Mouse (Mus musculus): ENCODE results near the gene Med12l. TPM values are rescaled to one million over a fixed set of nuclear protein-coding genes. Genes with fewer than 3 reads are reported as not detected.
A peak's percentile ranks its signal among the peaks of the same experiment; 100 is the strongest.

The Med12l gene
- polyA plus RNA-seq, 1 experiment from 2014 or later = 5.5 TPM

DNA sequence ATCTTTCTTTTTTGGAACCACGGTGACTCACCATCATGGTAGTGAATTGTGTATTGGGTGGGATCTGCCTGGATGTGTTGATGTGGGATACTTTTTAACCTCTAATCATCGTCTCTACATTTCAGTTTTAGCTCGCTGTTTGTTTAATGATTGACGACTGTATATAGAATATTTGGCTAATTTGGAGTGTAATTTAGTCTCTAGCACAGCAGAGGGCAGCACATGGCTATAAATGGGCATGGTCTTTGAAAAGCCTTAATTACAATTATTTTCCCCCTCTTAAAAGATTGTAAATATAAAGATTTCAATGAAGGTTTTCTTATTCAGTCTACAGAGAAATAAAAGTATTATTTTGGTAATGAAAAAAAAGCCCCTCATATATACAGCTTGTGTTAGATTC lies 71.7 kb downstream of the Med12l start:
- no peak overlapping the region for H3K9ac ChIP-seq (ENCODE audit: low read length)
- H3K27me3 ChIP-seq (ENCODE audit: control insufficient read depth, insufficient read depth, low read length) = no peaks in the 10 kb centered on the region
- DNase-seq (ENCODE audit: low spot score) (no peak), ATAC-seq (replicated peaks; ENCODE audit: low FRiP score) (no peak)
- H3K4me3 ChIP-seq (ENCODE audit: low read depth, low read length) = no peak overlapping the region
- no peak overlapping the region for H3K4me2 ChIP-seq (ENCODE audit: low read depth, low read length, severe bottlenecking)
- 56% methylated on average over 4 of the region's 4 CpGs for WGBS
- H3K4me1 ChIP-seq (replicated peaks; ENCODE audit: control insufficient read depth, insufficient read depth, low read length) = 0 out of 2 replicates have a peak, but pooled peaks cover 3% of the 10 kb centered on the region
- H3K9me3 ChIP-seq (ENCODE audit: control insufficient read depth, low read length) = no peaks in the 10 kb centered on the region
- no peaks in the 10 kb centered on the region for H3K36me3 ChIP-seq (ENCODE audit: control insufficient read depth, insufficient read depth, low read length)
- no peak overlapping the region for H3K27ac ChIP-seq (ENCODE audit: low read depth, low read length)

DNA sequence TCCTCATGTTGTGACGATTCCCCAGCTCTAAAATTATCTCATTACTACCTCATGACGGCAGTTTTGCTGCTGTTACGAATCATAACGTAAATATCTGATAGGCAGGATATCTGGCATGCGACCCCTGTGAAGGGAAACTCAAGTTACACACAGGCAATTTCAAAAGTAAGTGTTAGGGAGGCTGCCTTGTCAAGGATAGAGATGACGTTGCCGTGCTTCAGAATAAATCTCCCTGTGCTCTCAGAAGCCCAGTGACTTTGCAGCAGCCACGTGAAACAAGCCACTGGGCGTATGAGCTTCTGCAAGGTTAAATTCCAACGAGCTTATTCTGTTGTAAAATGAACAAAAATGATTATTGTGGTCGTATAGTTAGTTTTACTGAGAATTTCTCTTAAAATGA lies 73.0 kb downstream of the Med12l start:
- Histone ChIP-seq H3K4me1 (replicated peaks; ENCODE audit: control insufficient read depth, insufficient read depth, low read length) (0 out of 2 replicates have a peak, but pooled peaks cover 3% of the 10 kb centered on the region), H3K9ac (ENCODE audit: low read length) (no peak overlapping the region), H3K4me2 (ENCODE audit: low read depth, low read length, severe bottlenecking) (no peak overlapping the region), H3K36me3 (ENCODE audit: control insufficient read depth, insufficient read depth, low read length) (no peaks in the 10 kb centered on the region), H3K27me3 (ENCODE audit: control insufficient read depth, insufficient read depth, low read length) (no peaks in the 10 kb centered on the region), H3K4me3 (ENCODE audit: low read depth, low read length) (no peak overlapping the region), H3K9me3 (ENCODE audit: control insufficient read depth, low read length) (no peaks in the 10 kb centered on the region), H3K27ac (ENCODE audit: low read depth, low read length) (no peak overlapping the region)
- DNase-seq (ENCODE audit: low spot score) = no peak
- no peak for ATAC-seq (replicated peaks; ENCODE audit: low FRiP score)
- WGBS = 88% methylated on average over 11 of the region's 11 CpGs

- Histone ChIP-seq H3K9me3 (ENCODE audit: control insufficient read depth, low read length) (no peaks in the 10 kb centered on the region), H3K9ac (ENCODE audit: low read length) (no peak overlapping the region), H3K4me2 (ENCODE audit: low read depth, low read length, severe bottlenecking) (no peak overlapping the region), H3K4me1 (replicated peaks; ENCODE audit: control insufficient read depth, insufficient read depth, low read length) (0 out of 2 replicates have a peak, but pooled peaks cover 3% of the 10 kb centered on the region), H3K4me3 (ENCODE audit: low read depth, low read length) (no peak overlapping the region), H3K36me3 (ENCODE audit: control insufficient read depth, insufficient read depth, low read length) (no peaks in the 10 kb centered on the region), H3K27me3 (ENCODE audit: control insufficient read depth, insufficient read depth, low read length) (no peaks in the 10 kb centered on the region), H3K27ac (ENCODE audit: low read depth, low read length) (no peak overlapping the region)
- ATAC-seq (replicated peaks; ENCODE audit: low FRiP score) (peak; percentile 76), DNase-seq (ENCODE audit: low spot score) (peak; percentile 56)
- 39% methylated on average over 4 of the region's 4 CpGs for WGBS
Observed at GRCm38 (mm10) chr3:59079327-59079726, 73.7 kb downstream of the Med12l start.

GRCm38 (mm10) chr3:59080293-59080916 lies 74.8 kb downstream of the Med12l start:
- Histone ChIP-seq H3K27me3 (ENCODE audit: control insufficient read depth, insufficient read depth, low read length) (no peaks in the 10 kb centered on the region), H3K9ac (ENCODE audit: low read length) (no peak overlapping the region), H3K4me1 (replicated peaks; ENCODE audit: control insufficient read depth, insufficient read depth, low read length) (0 out of 2 replicates have a peak, but pooled peaks cover 3% of the 10 kb centered on the region), H3K4me3 (ENCODE audit: low read depth, low read length) (no peak overlapping the region), H3K4me2 (ENCODE audit: low read depth, low read length, severe bottlenecking) (no peak overlapping the region), H3K9me3 (ENCODE audit: control insufficient read depth, low read length) (no peaks in the 10 kb centered on the region), H3K36me3 (ENCODE audit: control insufficient read depth, insufficient read depth, low read length) (no peaks in the 10 kb centered on the region), H3K27ac (ENCODE audit: low read depth, low read length) (no peak overlapping the region)
- 16% methylated on average over 6 of the region's 6 CpGs for WGBS
- DNase-seq (ENCODE audit: low spot score) (no peak), ATAC-seq (replicated peaks; ENCODE audit: low FRiP score) (peak; percentile 31; the same call in 1 of the 2 replicates)

- Histone ChIP-seq H3K27me3 (ENCODE audit: control insufficient read depth, insufficient read depth, low read length) (no peaks in the 10 kb centered on the region), H3K36me3 (ENCODE audit: control insufficient read depth, insufficient read depth, low read length) (no peaks in the 10 kb centered on the region), H3K9me3 (ENCODE audit: control insufficient read depth, low read length) (no peaks in the 10 kb centered on the region), H3K27ac (ENCODE audit: low read depth, low read length) (no peak overlapping the region), H3K4me1 (replicated peaks; ENCODE audit: control insufficient read depth, insufficient read depth, low read length) (0 out of 2 replicates have a peak, but pooled peaks cover 3% of the 10 kb centered on the region), H3K4me2 (ENCODE audit: low read depth, low read length, severe bottlenecking) (no peak overlapping the region), H3K4me3 (ENCODE audit: low read depth, low read length) (no peak overlapping the region), H3K9ac (ENCODE audit: low read length) (no peak overlapping the region)
- DNase-seq (ENCODE audit: low spot score) (no peak), ATAC-seq (replicated peaks; ENCODE audit: low FRiP score) (no peak; the same call in 1 of the 2 replicates)
- 16% methylated on average over 7 of the region's 7 CpGs for WGBS
Observed at GRCm38 (mm10) chr3:59080919-59081318, 75.3 kb downstream of the Med12l start.

DNA sequence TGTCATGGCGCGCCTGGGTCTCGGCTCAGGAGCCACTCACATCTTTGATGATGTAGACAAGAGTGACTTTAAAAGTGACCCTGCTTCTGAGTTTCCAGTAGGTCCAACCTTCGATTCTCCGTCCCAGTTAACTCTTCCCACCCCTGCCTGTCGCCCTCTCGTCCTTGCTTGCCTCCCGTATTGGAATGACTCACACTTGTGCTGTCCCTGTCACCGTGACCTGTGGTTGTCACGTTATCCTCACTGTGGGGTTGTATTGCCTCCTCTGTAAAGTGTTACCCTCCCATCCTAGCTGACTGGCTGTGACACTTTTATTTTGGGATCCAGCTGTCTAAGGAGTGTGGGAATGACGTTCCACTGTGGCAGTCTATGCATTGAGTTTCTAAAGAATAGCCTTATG lies 87.1 kb downstream of the Med12l start:
- H3K4me2 ChIP-seq (ENCODE audit: low read depth, low read length, severe bottlenecking) = no peak overlapping the region
- DNase-seq (ENCODE audit: low spot score) (no peak), ATAC-seq (replicated peaks; ENCODE audit: low FRiP score) (no peak)
- no peak overlapping the region for H3K27ac ChIP-seq (ENCODE audit: low read depth, low read length)
- H3K4me1 ChIP-seq (replicated peaks; ENCODE audit: control insufficient read depth, insufficient read depth, low read length) = no peaks in the 10 kb centered on the region
- no peaks in the 10 kb centered on the region for H3K9me3 ChIP-seq (ENCODE audit: control insufficient read depth, low read length)
- H3K9ac ChIP-seq (ENCODE audit: low read length) = no peak overlapping the region
- no peaks in the 10 kb centered on the region for H3K27me3 ChIP-seq (ENCODE audit: control insufficient read depth, insufficient read depth, low read length)
- no peak overlapping the region for H3K4me3 ChIP-seq (ENCODE audit: low read depth, low read length)
- WGBS = 91% methylated on average over 11 of the region's 11 CpGs
- H3K36me3 ChIP-seq (ENCODE audit: control insufficient read depth, insufficient read depth, low read length) = no peaks in the 10 kb centered on the region

- Histone ChIP-seq H3K4me1 (replicated peaks; ENCODE audit: control insufficient read depth, insufficient read depth, low read length) (no peaks in the 10 kb centered on the region), H3K4me3 (ENCODE audit: low read depth, low read length) (no peak overlapping the region), H3K9me3 (ENCODE audit: control insufficient read depth, low read length) (no peaks in the 10 kb centered on the region), H3K4me2 (ENCODE audit: low read depth, low read length, severe bottlenecking) (no peak overlapping the region), H3K9ac (ENCODE audit: low read length) (no peak overlapping the region), H3K36me3 (ENCODE audit: control insufficient read depth, insufficient read depth, low read length) (no peaks in the 10 kb centered on the region), H3K27me3 (ENCODE audit: control insufficient read depth, insufficient read depth, low read length) (no peaks in the 10 kb centered on the region), H3K27ac (ENCODE audit: low read depth, low read length) (no peak overlapping the region)
- DNase-seq (ENCODE audit: low spot score) (no peak), ATAC-seq (replicated peaks; ENCODE audit: low FRiP score) (no peak)
- WGBS = 81% methylated on average over 6 of the region's 6 CpGs
Observed at GRCm38 (mm10) chr3:59097421-59097820, 91.8 kb downstream of the Med12l start.

DNA sequence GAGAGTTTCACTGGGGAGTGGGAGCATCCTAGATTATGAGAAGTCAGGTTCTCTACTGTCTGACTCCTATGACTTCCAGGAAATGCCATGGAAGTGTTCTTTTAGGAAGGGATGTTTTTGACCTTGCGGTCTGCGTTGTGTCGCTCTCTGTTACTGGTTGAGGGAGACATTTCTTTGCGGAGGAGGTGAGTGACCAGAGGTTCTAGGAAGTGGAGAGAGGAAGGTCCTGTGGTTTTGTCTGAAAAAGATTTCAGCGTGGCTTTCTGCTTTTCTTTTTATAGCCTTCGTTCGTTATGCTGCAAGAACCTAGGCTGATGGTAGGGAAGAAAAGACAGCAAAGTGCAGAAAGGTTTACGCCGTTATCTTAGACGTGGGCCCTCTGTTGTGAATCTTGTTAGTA lies 92.9 kb downstream of the Med12l start:
- Histone ChIP-seq H3K27me3 (ENCODE audit: control insufficient read depth, insufficient read depth, low read length) (no peaks in the 10 kb centered on the region), H3K9me3 (ENCODE audit: control insufficient read depth, low read length) (no peaks in the 10 kb centered on the region), H3K9ac (ENCODE audit: low read length) (no peak overlapping the region), H3K27ac (ENCODE audit: low read depth, low read length) (no peak overlapping the region), H3K4me3 (ENCODE audit: low read depth, low read length) (no peak overlapping the region), H3K4me2 (ENCODE audit: low read depth, low read length, severe bottlenecking) (no peak overlapping the region), H3K4me1 (replicated peaks; ENCODE audit: control insufficient read depth, insufficient read depth, low read length) (no peaks in the 10 kb centered on the region), H3K36me3 (ENCODE audit: control insufficient read depth, insufficient read depth, low read length) (no peaks in the 10 kb centered on the region)
- 88% methylated on average over 10 of the region's 10 CpGs for WGBS
- DNase-seq (ENCODE audit: low spot score) (no peak), ATAC-seq (replicated peaks; ENCODE audit: low FRiP score) (no peak)
